Mouse (Mus musculus): Measurements from ENCODE around the gene Pla2g3.

Gene Pla2g3

GRCm38 (mm10) chr11:3494857-3495256 lies 6.8 kb downstream of the Pla2g3 start:
- DNase-seq (ENCODE audit: low spot score), result no peak

- no peak for DNase-seq (ENCODE audit: low spot score)
Measured at GRCm38 (mm10) chr11:3495496-3495895, 7.4 kb downstream of the Pla2g3 start.

- no peak for DNase-seq (ENCODE audit: low spot score)
Measured at GRCm38 (mm10) chr11:3496756-3497155, 8.7 kb downstream of the Pla2g3 start.

GRCm38 (mm10) chr11:3497296-3497695 lies 9.2 kb downstream of the Pla2g3 start:
- DNase-seq (ENCODE audit: low spot score), result no peak

GRCm38 (mm10) chr11:3502057-3502456 lies 14.0 kb downstream of the Pla2g3 start:
- DNase-seq (ENCODE audit: low spot score), result no peak

- DNase-seq (ENCODE audit: low spot score), result no peak
Measured at GRCm38 (mm10) chr11:3502459-3503072, 14.5 kb downstream of the Pla2g3 start.

GRCm38 (mm10) chr11:3503755-3504693 lies 15.9 kb downstream of the Pla2g3 start:
- DNase-seq (ENCODE audit: low spot score), result no peak

- DNase-seq (ENCODE audit: low spot score), result no peak
Measured at GRCm38 (mm10) chr11:3508226-3508625, 20.1 kb downstream of the Pla2g3 start.

GRCm38 (mm10) chr11:3509181-3510085 lies 21.3 kb downstream of the Pla2g3 start:
- no peak for DNase-seq (ENCODE audit: low spot score)

- DNase-seq (ENCODE audit: low spot score), result no peak
Measured at GRCm38 (mm10) chr11:3510321-3510720, 22.2 kb downstream of the Pla2g3 start.

GRCm38 (mm10) chr11:3513291-3513690 lies 25.2 kb downstream of the Pla2g3 start:
- no peak for DNase-seq (ENCODE audit: low spot score)

GRCm38 (mm10) chr11:3514529-3515054 lies 26.5 kb downstream of the Pla2g3 start, which contains the start of gene Selenom:
TSS of gene Selenom (plus strand) at chr11:3514684.
- peak; percentile 69 for DNase-seq (ENCODE audit: low spot score)

- no peak for DNase-seq (ENCODE audit: low spot score)
Measured at GRCm38 (mm10) chr11:3515216-3515615, 27.1 kb downstream of the Pla2g3 start.

GRCm38 (mm10) chr11:3515637-3516036 lies 27.6 kb downstream of the Pla2g3 start:
- no peak for DNase-seq (ENCODE audit: low spot score)

GRCm38 (mm10) chr11:3516121-3516520 lies 28.0 kb downstream of the Pla2g3 start:
- DNase-seq (ENCODE audit: low spot score), result no peak

- no peak for DNase-seq (ENCODE audit: low spot score)
Measured at GRCm38 (mm10) chr11:3516859-3517845, 29.1 kb downstream of the Pla2g3 start.

- DNase-seq (ENCODE audit: low spot score), result no peak
Measured at GRCm38 (mm10) chr11:3517846-3518732, 30.0 kb downstream of the Pla2g3 start.

GRCm38 (mm10) chr11:3519051-3519726 lies 31.1 kb downstream of the Pla2g3 start:
- no peak for DNase-seq (ENCODE audit: low spot score)
